Mouse (Mus musculus): ENCODE results near the gene Hcfc1r1. TPM values are rescaled to one million over a fixed set of nuclear protein-coding genes. Genes with fewer than 3 reads are reported as not detected.

The Hcfc1r1 gene
- total and polyA plus RNA-seq, 2 experiments from 2014 or later, result 126 to 209 TPM

GRCm38 (mm10) chr17:23680336-23680735 lies 6.9 kb downstream of the Hcfc1r1 start:
- H3K4me1 ChIP-seq (ENCODE audit: insufficient read depth, low read length), result peaks cover 7% of the 10 kb centered on the region; the same call in 1 of the 2 replicates
- H3K4me3 ChIP-seq (ENCODE audit: low read length), result no peak overlapping the region
- ATAC-seq, result no peak
- H3K27ac ChIP-seq, result no peak overlapping the region
- DNase-seq (ENCODE audit: low spot score), result no peak
- no peak overlapping the region for H3K4me2 ChIP-seq (ENCODE audit: low read depth, low read length)
- H3K9me3 ChIP-seq (ENCODE audit: low read length), result no peaks in the 10 kb centered on the region
- peaks cover 59% of the 10 kb centered on the region for H3K27me3 ChIP-seq (ENCODE audit: insufficient read depth, low read length)
- H3K9ac ChIP-seq (replicated peaks; ENCODE audit: low read length), result no peak overlapping the region
- H3K36me3 ChIP-seq (ENCODE audit: insufficient read depth, low read length), result no peaks in the 10 kb centered on the region
- TF ChIP-seq CTCF (IDR thresholded peaks at IDR 0.05; ENCODE audit: low read depth), result no peak
- WGBS, result 83% methylated on average over 9 of the region's 9 CpGs

GRCm38 (mm10) chr17:23681086-23681485 lies 7.7 kb downstream of the Hcfc1r1 start:
- Histone ChIP-seq H3K27me3 (ENCODE audit: insufficient read depth, low read length) (peaks cover 59% of the 10 kb centered on the region), H3K9me3 (ENCODE audit: low read length) (no peaks in the 10 kb centered on the region), H3K36me3 (ENCODE audit: insufficient read depth, low read length) (no peaks in the 10 kb centered on the region), H3K9ac (replicated peaks; ENCODE audit: low read length) (no peak overlapping the region), H3K4me1 (ENCODE audit: insufficient read depth, low read length) (peaks cover 7% of the 10 kb centered on the region; the same call in 1 of the 2 replicates), H3K27ac (no peak overlapping the region), H3K4me2 (ENCODE audit: low read depth, low read length) (no peak overlapping the region), H3K4me3 (ENCODE audit: low read length) (no peak overlapping the region)
- no peak for ATAC-seq
- no peak for TF ChIP-seq CTCF (IDR thresholded peaks at IDR 0.05; ENCODE audit: low read depth)
- WGBS, result 81% methylated on average over 10 of the region's 10 CpGs
- no peak for DNase-seq (ENCODE audit: low spot score)

- no peak for DNase-seq (ENCODE audit: low spot score)
- no peaks in the 10 kb centered on the region for H3K4me1 ChIP-seq (ENCODE audit: insufficient read depth, low read length)
- TF ChIP-seq CTCF (IDR thresholded peaks at IDR 0.05; ENCODE audit: low read depth), result no peak
- WGBS, result 60% methylated on average over 4 of the region's 4 CpGs
- H3K36me3 ChIP-seq (ENCODE audit: insufficient read depth, low read length), result no peaks in the 10 kb centered on the region
- no peak overlapping the region for H3K27ac ChIP-seq
- no peak for ATAC-seq
- no peak overlapping the region for H3K9ac ChIP-seq (replicated peaks; ENCODE audit: low read length)
- peaks cover 59% of the 10 kb centered on the region for H3K27me3 ChIP-seq (ENCODE audit: insufficient read depth, low read length)
- H3K4me2 ChIP-seq (ENCODE audit: low read depth, low read length), result no peak overlapping the region
- no peaks in the 10 kb centered on the region for H3K9me3 ChIP-seq (ENCODE audit: low read length)
- no peak overlapping the region for H3K4me3 ChIP-seq (ENCODE audit: low read length)
These were observed 8.7 kb downstream of the Hcfc1r1 start for GRCm38 (mm10) chr17:23682092-23682491.

- ATAC-seq (no peak), DNase-seq (ENCODE audit: low spot score) (no peak)
- Histone ChIP-seq H3K9me3 (ENCODE audit: low read length) (no peaks in the 10 kb centered on the region), H3K36me3 (ENCODE audit: insufficient read depth, low read length) (no peaks in the 10 kb centered on the region), H3K27me3 (ENCODE audit: insufficient read depth, low read length) (peaks cover 59% of the 10 kb centered on the region), H3K4me3 (ENCODE audit: low read length) (no peak overlapping the region), H3K4me1 (ENCODE audit: insufficient read depth, low read length) (no peaks in the 10 kb centered on the region), H3K9ac (replicated peaks; ENCODE audit: low read length) (no peak overlapping the region), H3K27ac (no peak overlapping the region), H3K4me2 (ENCODE audit: low read depth, low read length) (no peak overlapping the region)
- WGBS, result 74% methylated on average over 3 of the region's 3 CpGs
- no peak for TF ChIP-seq CTCF (IDR thresholded peaks at IDR 0.05; ENCODE audit: low read depth)
These were observed 9.1 kb downstream of the Hcfc1r1 start for GRCm38 (mm10) chr17:23682530-23682929.

- no peaks in the 10 kb centered on the region for H3K36me3 ChIP-seq (ENCODE audit: insufficient read depth, low read length)
- DNase-seq (ENCODE audit: low spot score) (no peak), ATAC-seq (no peak)
- H3K27ac ChIP-seq, result no peak overlapping the region
- no peaks in the 10 kb centered on the region for H3K4me1 ChIP-seq (ENCODE audit: insufficient read depth, low read length)
- H3K27me3 ChIP-seq (ENCODE audit: insufficient read depth, low read length), result peaks cover 59% of the 10 kb centered on the region
- no peaks in the 10 kb centered on the region for H3K9me3 ChIP-seq (ENCODE audit: low read length)
- H3K9ac ChIP-seq (replicated peaks; ENCODE audit: low read length), result no peak overlapping the region
- no peak overlapping the region for H3K4me2 ChIP-seq (ENCODE audit: low read depth, low read length)
- no peak overlapping the region for H3K4me3 ChIP-seq (ENCODE audit: low read length)
- TF ChIP-seq CTCF (IDR thresholded peaks at IDR 0.05; ENCODE audit: low read depth), result no peak
- 23% methylated on average over 15 of the region's 15 CpGs for WGBS
These were observed 9.8 kb downstream of the Hcfc1r1 start for GRCm38 (mm10) chr17:23683226-23683625.

- no peak for DNase-seq (ENCODE audit: low spot score)
- no peaks in the 10 kb centered on the region for H3K36me3 ChIP-seq (ENCODE audit: insufficient read depth, low read length)
- no peak for TF ChIP-seq CTCF (IDR thresholded peaks at IDR 0.05; ENCODE audit: low read depth)
- H3K27me3 ChIP-seq (ENCODE audit: insufficient read depth, low read length), result peaks cover 51% of the 10 kb centered on the region
- no peak within 1 kb of the TSS for H3K4me3 ChIP-seq (ENCODE audit: low read length)
- ATAC-seq, result no peak
- 23% methylated on average over 15 of the region's 15 CpGs for WGBS
- H3K4me1 ChIP-seq (ENCODE audit: insufficient read depth, low read length), result no peaks in the 10 kb centered on the region
- H3K27ac ChIP-seq, result no peak within 1 kb of the TSS
- no peak within 1 kb of the TSS for H3K9ac ChIP-seq (replicated peaks; ENCODE audit: low read length)
- no peak within 1 kb of the TSS for H3K4me2 ChIP-seq (ENCODE audit: low read depth, low read length)
- H3K9me3 ChIP-seq (ENCODE audit: low read length), result no peaks in the 10 kb centered on the region
These were observed 10.7 kb downstream of the Hcfc1r1 start, which contains the start of gene Cldn9 for GRCm38 (mm10) chr17:23683856-23684672. TSS of gene Cldn9 (minus strand) at chr17:23684026.

- TF ChIP-seq CTCF (IDR thresholded peaks at IDR 0.05; ENCODE audit: low read depth), result no peak
- H3K4me2 ChIP-seq (ENCODE audit: low read depth, low read length), result no peak overlapping the region
- no peak overlapping the region for H3K9ac ChIP-seq (replicated peaks; ENCODE audit: low read length)
- no peak overlapping the region for H3K27ac ChIP-seq
- no peaks in the 10 kb centered on the region for H3K9me3 ChIP-seq (ENCODE audit: low read length)
- H3K36me3 ChIP-seq (ENCODE audit: insufficient read depth, low read length), result no peaks in the 10 kb centered on the region
- no peak overlapping the region for H3K4me3 ChIP-seq (ENCODE audit: low read length)
- DNase-seq (ENCODE audit: low spot score), result no peak
- no peaks in the 10 kb centered on the region for H3K4me1 ChIP-seq (ENCODE audit: insufficient read depth, low read length)
- ATAC-seq, result no peak
- 81% methylated on average over 1 of the region's 1 CpGs for WGBS
- 0 out of 2 replicates have a peak, but pooled peaks cover 3% of the 10 kb centered on the region for H3K27me3 ChIP-seq (ENCODE audit: insufficient read depth, low read length)
These were observed 21.1 kb downstream of the Hcfc1r1 start for GRCm38 (mm10) chr17:23694491-23694890.

All from hindbrain, postnatal 0 days (tissue).